Mouse (Mus musculus) lung, adult 18-20 months (tissue): ENCODE results near the gene Xbp1.

Experiments used
- DNase-seq, 2 experiments: peaks; one replicate each; pipeline ENCODE4 v3.0.0; 2022; ENCODE audit warnings: mixed read lengths in 2 of 2

The Xbp1 gene

DNA sequence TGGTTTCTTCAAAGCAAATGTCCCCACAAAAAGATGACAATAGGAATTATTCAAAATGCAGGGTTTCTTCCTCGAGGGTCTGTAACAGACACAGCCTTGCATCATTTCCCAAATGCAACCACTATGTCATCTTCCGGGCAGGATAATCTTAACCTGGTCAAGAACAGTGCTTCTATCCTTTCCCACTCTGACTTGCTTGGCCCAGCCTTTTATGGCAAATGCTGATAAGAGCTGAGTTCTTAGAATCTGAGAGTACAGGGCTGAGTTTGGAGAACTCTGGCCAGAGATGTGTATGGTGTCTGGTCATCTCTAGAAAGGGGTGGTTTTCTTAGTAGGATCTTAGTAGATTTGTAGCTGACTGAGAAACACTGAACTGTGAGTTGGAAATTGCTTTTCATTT lies 53.4 kb downstream of the Xbp1 start:
- DNase-seq = no peak

DNA sequence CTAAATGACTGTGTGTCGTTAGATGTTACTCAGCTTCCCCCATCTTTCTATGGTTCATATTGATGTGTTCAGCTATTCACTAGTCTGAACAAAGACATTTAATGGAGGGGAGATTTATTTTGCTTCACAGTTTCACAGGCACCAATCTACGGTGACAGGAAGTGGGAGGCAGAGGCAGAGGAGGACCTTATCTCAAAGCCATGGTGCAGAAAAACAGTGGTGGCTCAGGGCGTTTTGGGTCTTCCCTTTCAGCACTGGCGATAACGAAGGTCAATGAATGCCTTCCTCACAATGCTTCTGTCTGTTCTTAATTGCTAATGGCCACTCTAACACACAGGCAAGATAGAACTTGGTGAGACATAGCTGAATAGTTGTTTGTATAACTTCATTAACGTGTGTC lies 54.6 kb downstream of the Xbp1 start:
- no peak for DNase-seq
